Mouse (Mus musculus): Measurements from ENCODE around the gene Fzd4.

GRCm38 (mm10) chr7:89425803-89426725 lies 21.9 kb downstream of the Fzd4 start:
- TF ChIP-seq NANOG (IDR thresholded peaks at IDR 0.05; ENCODE audit: borderline replicate concordance, low read length) (no peak), CTCF (conservative IDR thresholded peaks at IDR 0.05; ENCODE audit: low read length) (no peak), POU5F1 (IDR thresholded peaks at IDR 0.05; ENCODE audit: borderline replicate concordance, low read length) (no peak)

Measured in E14TG2a.4 (cell line).